Mouse (Mus musculus) limb, embryonic 11.5 days (tissue): ENCODE data around the gene Arl3. TPM values are rescaled to one million over a fixed set of nuclear protein-coding genes. Genes with fewer than 3 reads are reported as not detected.

Source experiments
- ATAC-seq: fragments of 200-750 bp; cut with Nextera tagmentation; 2 replicates; pipeline ENCODE4 v1.8.0; 2017; ENCODE audit warnings: low read depth; ENCODE audit not compliant: insufficient number of reproducible peaks, low FRiP score, low TSS enrichment
- DNase-seq: peaks from one replicate; pipeline ENCODE4 v3.0.0-alpha.2; 2015; ENCODE audit warnings: low spot score
- H3K27ac ChIP-seq: fragments of 300-500 bp; sonication (generic); replicated peaks from 2 replicates; pipeline ENCODE4 v1.5.1; 2014; ENCODE audit warnings: low read depth, mild to moderate bottlenecking, low read length
- H3K27me3 ChIP-seq: fragments of 300-500 bp; sonication (generic); 2 replicates; pipeline ENCODE4 v1.6.1; 2014; ENCODE audit warnings: mild to moderate bottlenecking, low read length, mixed read lengths; ENCODE audit not compliant: control insufficient read depth, insufficient read depth
- H3K36me3 ChIP-seq: fragments of 300-500 bp; sonication (generic); 2 replicates; pipeline ENCODE4 v1.6.1; 2014; ENCODE audit warnings: mild to moderate bottlenecking, low read length, moderate library complexity, mixed read lengths; ENCODE audit not compliant: control insufficient read depth, insufficient read depth
- H3K4me1 ChIP-seq: fragments of 300-500 bp; sonication (generic); 2 replicates; pipeline ENCODE4 v1.6.1; 2014; ENCODE audit warnings: low read length, mixed read lengths; ENCODE audit not compliant: control insufficient read depth, insufficient read depth
- H3K4me2 ChIP-seq: fragments of 300-500 bp; sonication (generic); 2 replicates; pipeline ENCODE4 v1.6.1; 2014; ENCODE audit warnings: low read depth, mild to moderate bottlenecking, moderate library complexity; ENCODE audit not compliant: severe bottlenecking
- H3K4me3 ChIP-seq: fragments of 300-500 bp; sonication (generic); 2 replicates; pipeline ENCODE4 v1.5.1; 2014; ENCODE audit warnings: low read depth, low read length
- H3K9ac ChIP-seq: fragments of 300-500 bp; sonication (generic); 2 replicates; pipeline ENCODE4 v1.6.1; 2014; ENCODE audit warnings: mild to moderate bottlenecking, low read length
- H3K9me3 ChIP-seq: fragments of 300-500 bp; sonication (generic); 2 replicates; pipeline ENCODE4 v1.6.1; 2016; ENCODE audit warnings: low read length; ENCODE audit not compliant: control insufficient read depth
- WGBS: fragments of 180-500 bp; shearing (Covaris S2); extraction: QIAGEN DNeasy Blood & Tissue Kit; methylation state at CpG from one replicate; pipeline ENCODE4 v1.1.7; 2014; 5-methylcytosine and 5-hydroxymethylcytosine counted together
- polyA plus RNA-seq: library from polyadenylated mRNA; unstranded; fragments of >200 nt; fragmentation: Nextera tagmentation; extraction: Ambion mirVana; gene quantifications from 2 replicates; pipeline ENCODE4 v1.2.1, GENCODE M21; 2014

Arl3 gene
- polyA plus RNA-seq, 1 experiment from 2014 or later = 133 TPM

DNA sequence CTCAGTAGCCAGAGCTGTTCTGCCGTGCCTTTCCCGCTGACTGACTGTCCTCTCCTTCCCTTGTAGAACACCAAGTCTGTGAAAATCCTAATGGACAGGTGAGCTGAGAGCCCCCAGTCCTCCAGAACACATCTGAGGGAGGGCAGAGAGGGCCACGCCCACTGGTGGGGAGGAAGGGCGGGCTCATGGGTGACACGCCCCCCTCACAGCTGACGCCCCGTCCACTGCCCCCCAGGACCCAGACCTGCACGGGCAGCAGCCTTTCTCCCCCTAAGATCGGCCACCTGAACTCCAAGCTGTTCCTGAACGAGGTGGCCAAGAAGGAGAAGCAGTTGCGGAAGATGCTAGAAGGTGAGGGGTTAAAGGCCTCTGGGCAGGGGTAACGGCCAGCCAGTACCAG lies 58.6 kb downstream of the Arl3 start:
- no peak for DNase-seq
- Histone ChIP-seq H3K9me3 (no peaks in the 10 kb centered on the region), H3K4me2 (no peak overlapping the region), H3K9ac (no peak overlapping the region), H3K4me3 (no peak overlapping the region), H3K27ac (no peak overlapping the region), H3K36me3 (peaks cover 17% of the 10 kb centered on the region), H3K4me1 (peaks cover 22% of the 10 kb centered on the region), H3K27me3 (no peaks in the 10 kb centered on the region)
- ATAC-seq = no peak
- WGBS = 87% methylated on average over 12 of the region's 12 CpGs

DNA sequence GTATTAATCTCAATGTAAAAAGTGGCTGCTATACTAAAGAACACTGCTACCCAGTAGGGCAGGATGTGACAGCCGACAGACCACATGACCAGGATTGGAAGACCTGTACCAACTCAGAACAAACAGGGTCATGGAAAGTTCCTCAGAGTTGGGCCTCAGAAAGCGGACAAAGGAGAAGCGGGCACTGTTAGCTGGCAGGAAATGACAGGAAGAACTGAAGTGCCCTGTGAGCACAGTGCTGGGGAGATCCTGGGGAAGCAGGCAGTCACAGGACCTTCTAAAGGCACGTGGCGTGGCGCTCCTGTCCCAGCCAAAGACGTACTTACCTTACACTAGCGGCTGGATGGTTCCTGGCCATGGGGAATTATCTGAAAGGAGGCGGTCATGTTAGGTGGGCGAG lies 61.7 kb downstream of the Arl3 start:
- Histone ChIP-seq H3K27ac (no peak overlapping the region), H3K4me3 (no peak overlapping the region), H3K36me3 (peaks cover 29% of the 10 kb centered on the region), H3K27me3 (no peaks in the 10 kb centered on the region), H3K9me3 (no peaks in the 10 kb centered on the region), H3K4me1 (peaks cover 13% of the 10 kb centered on the region), H3K9ac (no peak overlapping the region), H3K4me2 (no peak overlapping the region)
- DNase-seq (no peak), ATAC-seq (no peak)
- WGBS = 90% methylated on average over 10 of the region's 10 CpGs

DNA sequence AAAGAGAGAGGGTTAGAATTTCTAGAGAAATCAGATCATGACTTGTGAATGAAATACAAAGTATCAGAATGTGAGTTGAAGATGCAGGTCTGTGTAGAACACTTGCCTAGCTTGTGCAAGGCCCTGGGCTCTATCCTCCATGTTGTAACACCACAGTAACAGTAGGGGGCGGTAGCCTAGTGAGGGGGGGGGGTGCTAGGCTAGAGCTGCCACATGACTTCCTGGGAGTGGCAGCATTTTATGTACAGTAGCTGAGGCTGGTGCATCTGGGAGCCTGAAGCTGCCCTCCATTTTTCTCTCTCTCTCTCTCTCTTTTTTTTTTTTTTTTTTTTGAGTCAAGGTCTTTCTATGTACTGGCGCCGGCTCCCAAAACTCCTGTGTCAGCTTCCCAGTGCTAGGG lies 62.2 kb downstream of the Arl3 start:
- peaks cover 16% of the 10 kb centered on the region for H3K4me1 ChIP-seq
- DNase-seq (no peak), ATAC-seq (no peak)
- 69% methylated on average over 3 of the region's 3 CpGs for WGBS
- H3K27ac ChIP-seq = no peak overlapping the region
- peaks cover 28% of the 10 kb centered on the region for H3K36me3 ChIP-seq
- H3K4me2 ChIP-seq = no peak overlapping the region
- no peak overlapping the region for H3K9ac ChIP-seq
- no peaks in the 10 kb centered on the region for H3K27me3 ChIP-seq
- H3K4me3 ChIP-seq = no peak overlapping the region
- H3K9me3 ChIP-seq = no peaks in the 10 kb centered on the region

DNA sequence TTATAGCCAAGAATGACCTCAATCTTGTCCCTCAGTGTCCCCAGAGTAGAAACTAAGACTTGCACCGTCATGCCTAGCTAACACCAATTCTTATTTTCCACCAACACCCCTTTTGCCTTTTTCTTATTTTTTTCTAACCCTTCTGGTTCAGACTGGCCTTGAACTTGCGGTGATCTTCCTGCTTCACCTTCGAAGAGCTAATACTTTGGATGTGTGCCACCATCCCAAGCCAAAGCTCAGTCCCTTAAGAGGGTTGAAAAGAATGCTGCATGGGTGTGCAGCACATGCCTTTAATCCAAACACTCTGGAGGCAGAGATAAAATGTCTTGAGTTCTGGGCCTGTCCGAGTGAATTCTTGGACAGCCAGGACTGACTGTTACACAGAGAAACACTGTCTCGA lies 62.6 kb downstream of the Arl3 start:
- Histone ChIP-seq H3K27me3 (no peaks in the 10 kb centered on the region), H3K4me1 (peaks cover 19% of the 10 kb centered on the region), H3K36me3 (peaks cover 27% of the 10 kb centered on the region), H3K4me3 (no peak overlapping the region), H3K27ac (no peak overlapping the region), H3K9ac (no peak overlapping the region), H3K4me2 (no peak overlapping the region), H3K9me3 (no peaks in the 10 kb centered on the region)
- no peak for DNase-seq
- no peak for ATAC-seq
- 93% methylated on average over 5 of the region's 5 CpGs for WGBS

DNA sequence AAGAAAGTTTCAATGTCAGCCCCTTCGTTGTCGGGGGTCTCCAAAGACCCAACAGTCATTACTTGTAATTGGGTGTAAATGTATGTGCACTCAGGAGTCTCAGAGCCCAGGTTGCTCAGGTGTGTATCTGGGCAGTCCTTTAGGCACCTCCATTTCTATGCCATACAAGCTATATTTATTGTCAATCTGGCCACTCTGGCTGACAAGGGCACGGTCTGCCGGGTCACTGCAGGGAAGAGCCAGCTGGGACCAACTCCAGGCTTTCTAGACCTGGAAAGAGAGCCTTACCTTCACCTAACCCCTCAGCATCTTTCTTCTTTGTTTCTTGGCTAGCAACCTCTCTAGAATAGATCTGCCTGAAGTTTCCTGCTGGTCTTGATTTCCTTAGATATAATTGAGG lies 63.3 kb downstream of the Arl3 start:
- WGBS = 84% methylated on average over 4 of the region's 4 CpGs

DNA sequence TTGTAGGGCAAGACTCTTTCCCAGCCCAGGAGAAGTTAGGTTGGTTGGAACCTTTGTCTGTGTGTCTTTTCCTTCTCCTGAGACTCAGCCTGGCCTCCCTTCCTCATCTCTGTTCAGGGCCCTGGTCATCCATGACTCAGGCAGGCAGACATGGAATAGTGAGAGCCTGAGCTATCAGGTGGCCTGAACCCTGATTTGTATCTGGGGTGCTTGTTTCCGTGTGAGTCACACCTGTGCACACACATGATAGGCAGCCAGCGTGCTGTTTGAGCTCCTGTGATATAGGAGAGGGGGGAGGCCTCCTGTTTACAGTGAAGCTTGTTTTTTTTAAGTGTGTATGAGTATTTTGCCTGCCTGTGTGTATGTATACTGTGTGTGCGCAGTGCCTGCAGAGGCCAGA lies 63.8 kb downstream of the Arl3 start:
- peak overlapping the region; percentile 10; the same call in 1 of the 2 replicates for H3K4me2 ChIP-seq
- WGBS = 75% methylated on average over 3 of the region's 3 CpGs
- no peaks in the 10 kb centered on the region for H3K27me3 ChIP-seq
- H3K36me3 ChIP-seq = peaks cover 21% of the 10 kb centered on the region
- peaks cover 28% of the 10 kb centered on the region for H3K4me1 ChIP-seq
- DNase-seq (no peak), ATAC-seq (no peak)
- no peaks in the 10 kb centered on the region for H3K9me3 ChIP-seq
- no peak overlapping the region for H3K4me3 ChIP-seq
- H3K9ac ChIP-seq = no peak overlapping the region
- H3K27ac ChIP-seq = no peak overlapping the region

More for the DNA sequence above, 63.3 kb downstream of the Arl3 start:
- Histone ChIP-seq H3K36me3 (peaks cover 26% of the 10 kb centered on the region), H3K9ac (no peak overlapping the region), H3K9me3 (no peaks in the 10 kb centered on the region), H3K4me3 (no peak overlapping the region), H3K4me1 (peaks cover 24% of the 10 kb centered on the region), H3K27ac (no peak overlapping the region), H3K4me2 (no peak overlapping the region), H3K27me3 (no peaks in the 10 kb centered on the region)
- DNase-seq = no peak
- no peak for ATAC-seq

DNA sequence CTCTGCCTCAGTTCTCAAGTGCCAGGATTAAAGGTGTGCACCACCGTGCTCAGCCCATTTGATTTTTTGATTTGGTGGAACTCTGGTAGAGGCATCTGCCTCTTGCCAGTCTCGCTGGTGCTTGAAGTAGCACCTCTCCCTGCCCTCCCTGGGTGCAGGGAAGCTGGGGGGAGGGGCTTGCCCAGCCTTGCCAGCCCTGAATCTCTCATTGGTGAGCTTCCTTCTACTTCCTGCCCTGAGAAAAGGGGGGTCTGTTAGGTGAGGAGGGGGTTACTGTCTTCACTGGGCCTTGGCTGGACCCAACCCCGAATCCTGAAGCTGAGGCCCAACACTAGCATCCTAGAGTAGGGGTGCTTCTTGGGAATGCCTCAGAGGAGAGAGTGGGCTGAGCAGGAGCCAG lies 64.3 kb downstream of the Arl3 start:
- Histone ChIP-seq H3K27ac (no peak overlapping the region), H3K9ac (0 out of 2 replicates have a peak overlapping the region, but pooled peaks have one; percentile 22), H3K27me3 (no peaks in the 10 kb centered on the region), H3K4me1 (peaks cover 29% of the 10 kb centered on the region), H3K4me3 (no peak overlapping the region), H3K36me3 (peaks cover 17% of the 10 kb centered on the region), H3K9me3 (no peaks in the 10 kb centered on the region), H3K4me2 (peak overlapping the region; percentile 10; the same call in 1 of the 2 replicates)
- DNase-seq (no peak), ATAC-seq (no peak)
- 18% methylated on average over 3 of the region's 3 CpGs for WGBS

DNA sequence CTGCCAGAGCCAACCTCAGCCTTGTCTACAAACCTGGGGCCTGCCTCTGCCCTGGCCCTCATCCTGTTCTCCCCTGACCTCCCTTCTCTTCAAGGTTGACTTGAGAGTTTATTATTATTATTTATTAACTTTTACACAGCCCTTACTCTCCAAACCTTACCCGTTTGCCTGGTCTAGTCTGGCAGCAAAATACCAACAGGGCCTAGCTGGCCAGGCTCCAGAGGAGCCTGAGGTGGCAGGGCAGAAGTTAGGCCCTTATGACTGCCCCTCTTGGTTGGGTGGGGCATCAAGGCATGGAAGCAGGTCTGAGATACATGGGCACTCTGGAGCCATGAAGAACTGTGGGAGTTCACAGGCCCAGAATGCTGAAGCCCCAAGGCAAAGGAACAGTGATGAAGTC lies 65.2 kb downstream of the Arl3 start:
- H3K36me3 ChIP-seq = peaks cover 12% of the 10 kb centered on the region; the same call in 1 of the 2 replicates
- H3K4me1 ChIP-seq = peaks cover 34% of the 10 kb centered on the region
- 80% methylated on average over 1 of the region's 1 CpGs for WGBS
- H3K4me2 ChIP-seq = no peak overlapping the region
- no peaks in the 10 kb centered on the region for H3K27me3 ChIP-seq
- no peaks in the 10 kb centered on the region for H3K9me3 ChIP-seq
- H3K9ac ChIP-seq = no peak overlapping the region
- ATAC-seq (no peak), DNase-seq (no peak)
- H3K27ac ChIP-seq = no peak overlapping the region
- no peak overlapping the region for H3K4me3 ChIP-seq

DNA sequence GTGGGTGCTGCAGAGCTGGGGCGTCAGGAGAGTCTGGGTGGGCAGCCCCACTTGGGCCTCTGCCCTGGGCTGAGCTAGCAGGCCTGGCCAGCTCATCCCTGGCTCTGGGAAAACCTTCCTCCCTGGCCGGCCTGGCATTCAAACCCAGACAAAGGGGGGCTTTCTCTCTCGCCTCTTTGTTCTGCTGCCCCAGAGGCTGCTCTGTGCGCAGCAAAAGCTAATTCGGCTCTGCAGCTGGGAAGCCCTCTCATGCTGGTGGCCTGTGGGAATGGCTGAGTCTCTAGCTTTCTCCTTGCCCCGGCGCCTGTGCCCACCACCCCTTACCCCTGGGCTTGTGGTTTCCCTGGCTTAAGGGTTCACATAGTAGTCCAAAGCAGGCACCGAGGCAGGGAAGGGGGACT lies 65.8 kb downstream of the Arl3 start:
- no peak overlapping the region for H3K27ac ChIP-seq
- H3K27me3 ChIP-seq = no peaks in the 10 kb centered on the region
- no peaks in the 10 kb centered on the region for H3K9me3 ChIP-seq
- H3K4me1 ChIP-seq = peaks cover 38% of the 10 kb centered on the region
- DNase-seq (no peak), ATAC-seq (no peak)
- 74% methylated on average over 8 of the region's 8 CpGs for WGBS
- H3K36me3 ChIP-seq = peaks cover 12% of the 10 kb centered on the region; the same call in 1 of the 2 replicates
- no peak overlapping the region; the same call in 1 of the 2 replicates for H3K9ac ChIP-seq
- H3K4me2 ChIP-seq = no peak overlapping the region
- H3K4me3 ChIP-seq = no peak overlapping the region
